Mouse (Mus musculus) cerebellum, postnatal 10 days (tissue): ENCODE data around the gene Prdm16.

Source experiments
- DNase-seq, 2 experiments: peaks; one replicate each; pipeline ENCODE4 v3.0.0; 2021; ENCODE audit warnings: mixed read lengths in 2 of 2

Prdm16 gene

DNA sequence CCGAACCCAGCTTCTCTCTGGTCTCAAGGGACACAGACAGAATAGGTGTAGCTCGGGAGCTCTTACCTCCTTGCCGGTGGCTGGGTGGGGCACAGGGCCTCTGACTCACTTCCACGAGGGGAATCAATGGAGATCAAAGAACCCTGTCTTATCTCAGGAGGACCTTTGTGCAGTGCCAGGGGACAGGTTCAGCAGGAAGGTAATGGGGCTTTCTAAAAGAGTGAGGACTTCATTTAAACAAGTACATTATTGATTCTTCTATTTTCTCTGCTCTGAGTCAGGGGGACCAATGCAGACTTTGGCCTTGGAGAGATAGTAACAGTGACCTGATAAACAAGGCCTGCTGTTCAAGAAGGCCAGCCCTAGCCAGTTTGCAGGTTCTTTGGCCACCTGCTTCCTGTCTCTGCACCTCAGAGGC lies 218.3 kb downstream of the Prdm16 start:
- DNase-seq: no peak

DNA sequence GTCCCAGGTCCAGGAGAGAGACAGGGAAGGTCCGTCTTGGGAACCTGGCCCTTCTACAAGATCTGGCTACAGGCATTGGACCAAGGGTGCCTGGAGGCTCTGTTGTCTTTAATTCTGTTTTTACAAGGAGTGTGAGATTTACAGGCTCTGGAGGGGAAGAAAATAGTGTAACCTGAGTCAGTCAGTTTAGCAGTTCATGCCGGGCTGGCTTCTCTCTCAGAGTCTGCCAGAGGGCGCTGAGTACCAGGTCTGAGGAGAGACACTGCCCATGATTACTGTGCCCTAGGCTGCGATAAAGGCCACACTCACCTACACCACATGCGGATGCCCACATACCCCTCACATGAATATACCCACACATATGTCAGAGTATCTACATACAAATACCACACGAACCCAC lies 219.9 kb downstream of the Prdm16 start:
- no peak for DNase-seq

DNA sequence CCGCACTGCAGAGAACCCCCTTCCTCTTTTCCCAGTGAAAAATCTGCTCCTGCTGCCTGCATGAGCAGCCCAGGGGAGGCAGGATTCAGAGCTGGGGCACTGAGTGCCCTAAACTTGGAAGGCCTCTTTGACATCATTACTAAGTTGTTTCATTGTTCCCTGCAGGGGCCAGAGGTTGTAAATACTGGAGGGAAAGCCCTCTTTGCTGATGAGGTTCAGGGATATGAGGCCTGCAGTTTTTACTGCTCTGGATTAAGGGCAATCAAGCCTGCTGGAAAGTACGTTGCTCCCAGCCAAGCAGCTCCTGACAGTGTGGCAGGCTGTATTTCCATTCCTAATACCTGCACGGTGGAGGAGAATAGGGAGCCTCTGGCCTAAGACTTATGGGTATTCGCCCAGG lies 221.8 kb downstream of the Prdm16 start:
- DNase-seq: no peak

DNA sequence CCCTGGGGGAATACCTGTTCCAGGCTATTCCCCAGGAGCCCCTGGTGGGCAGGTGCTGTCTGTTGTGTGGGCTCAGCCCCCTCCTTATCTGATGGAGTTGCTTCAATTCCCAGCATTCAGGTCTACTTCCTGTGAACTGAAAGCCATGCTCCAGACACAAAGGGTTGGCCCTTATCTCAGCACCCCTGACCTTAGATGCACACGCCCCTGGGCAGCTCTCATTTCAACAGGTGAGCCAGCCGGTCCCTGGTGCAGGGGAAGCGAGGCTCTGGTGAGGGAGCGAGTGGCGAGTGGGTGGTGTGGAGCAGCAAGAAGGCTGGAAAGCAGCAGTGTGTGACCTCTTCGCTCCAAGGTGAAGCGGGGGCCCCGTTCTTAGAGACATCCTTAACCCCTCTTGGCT lies 226.1 kb downstream of the Prdm16 start:
- no peak for DNase-seq

DNA sequence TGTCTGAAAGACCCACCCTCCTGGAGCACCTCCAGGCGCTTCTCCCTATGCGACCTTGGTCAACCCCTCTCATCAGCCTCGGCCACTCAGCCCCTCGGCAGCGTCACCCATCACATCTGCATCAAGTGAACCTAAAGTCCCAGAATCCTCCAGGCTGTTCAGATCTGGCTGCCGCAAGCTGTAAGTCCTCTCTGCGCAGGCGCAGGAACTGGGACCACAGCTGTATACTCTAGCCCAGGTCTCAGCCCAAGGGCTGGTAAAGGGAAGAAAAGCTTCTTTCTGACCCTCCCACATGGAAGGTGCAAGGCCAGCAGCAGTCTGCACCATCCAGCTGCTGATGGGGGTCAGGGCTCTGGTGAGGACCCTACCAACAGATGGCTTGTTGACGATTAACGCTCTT lies 226.8 kb downstream of the Prdm16 start:
- no peak for DNase-seq

DNA sequence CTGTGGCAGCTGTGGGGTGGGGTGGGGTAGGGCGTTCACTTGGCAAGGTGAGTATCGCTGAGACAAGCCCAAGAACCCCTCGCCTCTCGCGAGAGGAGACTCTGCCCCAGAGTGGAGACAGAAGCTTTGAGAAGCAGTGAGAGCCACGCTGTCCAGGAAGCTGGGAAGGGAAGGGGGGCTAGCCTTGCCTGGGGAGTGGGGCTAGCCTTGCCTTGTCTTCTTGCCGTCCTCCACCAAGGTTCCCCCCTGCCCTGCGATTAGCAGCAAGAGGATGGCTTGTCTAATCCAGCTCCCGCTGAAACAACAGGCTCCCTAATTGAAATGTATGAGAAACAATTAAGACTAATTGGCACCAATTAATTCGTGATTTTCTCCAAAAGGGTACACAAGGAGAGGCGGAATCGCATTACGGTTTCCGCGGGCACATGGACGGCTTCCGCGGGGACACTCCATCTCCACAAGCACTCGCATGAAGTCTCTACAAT lies 227.4 kb downstream of the Prdm16 start:
- no peak for DNase-seq

DNA sequence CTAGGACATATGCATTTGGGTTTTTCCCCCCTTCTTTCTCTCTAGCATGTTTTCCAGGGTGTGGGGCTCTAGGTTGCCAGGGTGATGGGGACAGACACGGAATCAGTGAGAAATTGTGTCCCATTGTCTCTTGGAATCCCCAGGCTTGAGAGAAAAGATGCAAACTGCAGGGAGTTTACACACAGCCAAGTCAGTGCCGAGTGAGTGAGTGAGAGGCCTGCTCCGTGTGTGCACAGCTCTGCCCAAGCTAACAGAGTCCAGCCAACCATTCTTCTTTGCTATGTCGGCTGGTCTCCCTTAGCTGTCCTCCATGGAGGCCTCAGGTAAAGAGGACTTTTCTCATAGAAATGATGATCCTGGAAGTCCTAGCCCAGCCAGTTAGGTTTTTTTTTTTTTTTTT lies 233.7 kb downstream of the Prdm16 start:
- peak; percentile 44 to 55 for DNase-seq

DNA sequence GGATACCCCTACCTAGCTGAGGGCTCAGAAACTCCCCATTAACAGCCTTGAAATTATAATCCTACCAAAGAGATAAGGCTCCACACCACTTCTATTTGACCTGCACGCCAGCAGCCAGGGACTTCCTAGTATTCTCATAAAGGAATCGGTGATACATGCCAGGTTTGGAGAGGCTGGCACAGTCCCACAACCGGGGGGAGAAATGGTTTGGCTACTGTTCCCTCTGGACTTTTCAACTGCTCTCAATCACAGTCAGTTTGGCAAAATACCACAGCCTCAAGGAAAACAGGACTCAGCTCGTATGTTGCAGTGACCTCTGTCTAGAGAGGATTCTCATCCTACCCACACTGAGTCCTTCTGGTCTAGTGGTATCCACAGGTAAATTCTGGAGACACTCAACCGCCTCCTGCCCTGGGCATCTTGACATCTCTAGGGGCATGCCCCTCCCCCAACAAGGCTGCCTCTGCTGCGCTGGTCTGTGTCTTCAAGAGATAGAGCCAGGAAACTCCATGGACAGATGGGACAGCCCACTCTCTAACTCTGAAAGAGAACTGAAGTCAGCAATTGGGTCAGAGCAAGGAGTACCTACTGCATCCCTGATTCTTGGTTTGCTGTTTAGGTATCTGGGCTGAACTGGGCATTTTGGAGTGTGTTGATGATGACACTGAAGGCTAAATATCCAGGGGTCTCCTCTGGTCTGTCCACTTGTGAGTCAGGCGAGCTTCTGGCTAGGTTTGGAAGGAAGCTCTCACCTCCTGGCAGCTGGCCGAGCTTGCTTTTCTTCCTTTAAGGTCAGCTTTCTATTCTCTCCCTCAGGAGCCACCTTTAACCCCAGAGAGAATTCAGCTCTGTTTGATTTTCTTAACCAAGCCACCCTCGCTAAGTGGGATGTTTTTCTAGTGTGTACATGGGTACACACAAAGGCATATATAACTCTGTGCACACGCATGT lies 234.4 kb downstream of the Prdm16 start:
- DNase-seq: peak; percentile 69 to 74

DNA sequence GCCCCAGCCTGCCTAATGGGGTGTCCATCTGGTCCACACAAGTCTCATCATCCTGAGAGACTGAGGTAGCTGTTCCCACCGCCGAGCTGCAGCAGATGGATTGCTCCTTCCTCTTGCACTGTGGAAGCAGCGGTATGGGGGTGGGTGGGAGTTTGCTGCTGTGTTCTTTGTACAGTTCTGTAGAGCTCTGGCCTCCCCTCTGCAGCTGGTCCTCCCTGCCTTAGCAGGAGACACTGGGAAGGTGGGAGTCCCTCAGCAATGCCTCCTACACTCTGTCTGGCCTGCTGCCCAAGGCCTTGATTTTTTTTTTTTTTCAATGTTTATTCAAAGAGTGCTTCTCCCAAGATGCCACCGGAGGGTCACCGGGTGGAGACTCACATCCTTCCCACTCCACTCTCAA lies 235.3 kb downstream of the Prdm16 start:
- DNase-seq: no peak

DNA sequence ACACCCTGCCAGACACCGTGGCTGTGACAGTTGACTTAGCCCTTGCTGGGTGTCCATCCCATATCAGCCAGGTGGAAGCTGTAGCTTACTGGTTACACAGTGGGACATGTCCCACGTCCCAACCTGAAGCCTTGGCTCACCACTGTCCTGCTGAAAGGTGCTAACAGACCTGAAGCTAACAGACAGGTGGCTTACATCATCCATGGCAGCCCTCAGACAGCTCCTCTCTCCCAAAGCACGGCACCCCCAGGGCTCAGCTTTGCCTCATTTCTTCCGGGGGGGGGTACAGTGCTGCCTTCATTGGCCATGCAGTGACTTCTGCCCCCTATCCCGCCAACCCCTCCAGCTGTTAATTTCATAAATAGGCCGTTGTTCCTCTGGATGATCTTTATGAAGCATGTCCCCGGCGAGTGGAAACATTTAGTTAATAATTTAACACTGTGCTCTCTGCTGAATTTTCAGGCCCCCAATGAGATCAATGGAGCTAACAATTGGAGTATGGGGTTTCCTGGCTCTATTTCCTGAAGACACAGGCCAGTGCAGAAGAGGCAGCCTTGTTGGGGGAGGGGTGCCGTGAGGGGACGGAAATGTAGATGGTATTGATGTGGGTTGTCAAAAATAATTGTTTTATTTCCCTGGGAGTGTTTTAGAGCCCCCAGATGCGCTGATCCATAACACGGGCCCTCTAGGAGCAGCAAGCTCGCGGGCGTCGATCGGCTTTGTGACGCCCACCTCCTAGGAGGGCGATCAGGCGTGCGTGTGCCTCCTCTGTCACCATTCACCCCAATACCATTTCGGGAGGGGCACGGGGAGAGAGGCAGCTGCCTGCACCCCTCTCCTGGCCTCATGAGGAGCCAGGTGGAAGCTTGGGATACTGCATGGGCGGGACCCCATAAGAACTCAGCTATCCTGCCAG lies 236.2 kb downstream of the Prdm16 start:
- no peak for DNase-seq

DNA sequence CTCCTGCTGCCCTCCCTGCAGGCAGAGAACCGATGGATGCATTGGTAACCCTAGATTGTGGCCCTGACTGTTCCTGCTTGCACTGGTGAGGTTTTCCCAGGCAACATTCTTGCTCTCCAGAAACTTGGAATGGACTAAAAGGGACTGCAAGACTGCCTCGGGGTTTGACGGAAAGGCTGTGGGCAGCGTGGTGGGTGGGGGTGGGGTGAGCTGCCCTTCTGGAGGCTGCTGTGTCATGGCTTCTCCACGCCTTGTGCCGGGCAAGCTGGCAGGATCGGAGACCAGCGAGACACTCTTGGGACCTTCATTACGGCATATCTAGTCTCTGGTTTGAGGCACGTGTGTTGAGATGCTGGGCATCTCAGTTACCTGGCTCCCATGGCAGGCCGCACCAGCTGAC lies 237.0 kb downstream of the Prdm16 start:
- DNase-seq: no peak

DNA sequence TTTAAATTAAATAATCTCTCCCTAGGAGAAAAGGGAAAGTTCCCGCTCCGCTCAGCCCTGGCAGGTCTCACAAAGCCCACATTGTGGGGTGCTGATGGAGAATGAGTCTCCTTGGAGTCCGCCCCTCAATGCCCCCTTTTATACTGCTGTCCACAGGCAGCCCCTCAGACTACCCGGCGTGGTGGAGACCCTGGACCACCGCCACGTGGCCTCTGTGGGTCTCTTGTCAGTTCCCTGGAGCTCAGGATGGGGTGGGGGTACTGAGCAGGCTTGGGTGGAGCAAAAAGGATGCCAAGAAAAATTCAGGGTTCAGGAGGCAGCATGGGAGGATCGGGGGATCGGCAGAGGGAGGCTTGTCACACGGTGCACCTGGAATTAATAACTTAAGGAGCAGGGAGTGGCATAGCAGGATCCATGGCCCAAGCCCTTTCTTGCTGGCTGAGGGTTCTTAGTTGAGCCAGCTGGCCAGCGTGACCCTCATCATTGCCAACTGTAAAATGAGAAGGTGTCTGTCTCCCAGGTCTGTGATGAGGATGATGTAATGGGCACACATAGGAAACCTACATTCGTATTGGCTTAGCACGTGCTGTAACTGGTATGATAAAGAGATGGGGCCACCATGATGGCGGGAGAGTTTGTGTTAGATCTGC lies 239.9 kb downstream of the Prdm16 start:
- peak in 1 of 2 experiments; percentile 54 for DNase-seq

DNA sequence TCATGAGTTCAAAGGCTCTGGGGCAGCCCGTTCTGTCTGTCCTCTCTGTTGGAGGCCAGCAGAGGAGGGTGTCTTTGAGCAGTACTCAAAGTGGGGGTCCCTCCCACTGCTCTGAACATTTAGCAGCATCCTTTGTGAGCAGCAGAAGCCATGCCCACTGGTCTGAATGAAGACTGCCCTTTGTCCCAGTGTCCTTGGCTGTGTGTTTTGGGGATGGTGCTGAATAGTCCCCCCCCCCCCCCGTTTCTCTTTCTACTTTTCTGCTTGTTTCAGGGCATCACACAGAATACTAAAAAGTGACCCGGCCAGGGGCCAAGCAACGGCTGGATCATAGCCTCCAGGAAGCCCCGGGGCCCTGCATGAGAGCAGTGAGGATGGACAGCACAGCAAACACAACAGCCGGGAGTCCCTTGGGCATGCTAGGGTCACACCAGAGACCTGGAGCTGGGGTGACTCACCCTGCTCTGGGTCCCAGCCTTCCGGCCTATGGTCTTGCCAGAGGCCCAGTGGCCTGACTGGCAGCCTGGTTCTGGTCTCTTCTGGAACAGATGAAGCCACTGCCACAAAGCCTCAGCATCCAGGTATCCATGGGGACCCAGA lies 242.4 kb downstream of the Prdm16 start:
- peak in 1 of 2 experiments; percentile 44 for DNase-seq

DNA sequence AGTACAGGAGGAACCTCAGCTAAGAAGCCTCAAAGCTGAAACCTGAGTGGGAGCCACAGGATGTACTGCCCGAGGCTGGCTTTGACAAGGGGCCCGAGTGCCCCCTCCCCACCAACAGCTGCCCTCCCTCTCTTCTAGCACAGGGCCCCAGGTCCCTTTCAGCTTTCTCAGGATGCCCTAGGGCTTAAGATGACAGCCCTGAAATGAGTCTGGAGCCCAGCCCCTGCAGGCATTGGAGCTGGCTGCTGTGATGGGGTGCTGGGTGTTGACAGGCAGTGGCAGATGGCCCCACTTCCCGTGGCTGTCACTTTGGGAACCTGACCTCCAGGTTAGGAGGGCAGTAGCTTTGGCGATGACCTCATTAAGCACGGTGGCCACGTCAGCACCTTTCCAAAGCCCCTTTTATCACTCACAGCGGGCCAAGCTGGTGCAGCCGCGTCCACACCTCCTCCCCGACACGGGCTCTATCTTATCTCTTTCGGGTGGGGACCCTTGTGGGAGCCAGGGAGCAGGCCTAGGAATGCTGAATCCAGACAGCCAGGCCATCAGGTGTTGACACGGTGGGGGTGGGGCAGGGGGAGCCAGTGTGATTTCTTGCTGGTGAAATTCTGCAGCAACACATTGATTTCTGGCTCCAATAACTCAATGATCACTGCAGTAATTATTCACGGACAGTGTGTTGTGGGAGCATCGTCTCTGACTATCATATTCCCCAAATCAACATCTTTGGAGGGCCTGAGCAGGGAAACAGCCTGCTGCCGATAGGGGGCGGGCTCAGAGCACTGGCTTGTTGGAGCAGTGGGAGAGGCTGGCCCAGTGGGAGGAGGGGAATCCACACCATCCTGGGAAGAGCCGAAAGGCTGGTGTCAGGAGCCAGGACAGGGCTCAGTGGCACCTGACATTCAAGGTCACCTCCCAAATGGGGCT lies 243.2 kb downstream of the Prdm16 start:
- peak; percentile 73 for DNase-seq

DNA sequence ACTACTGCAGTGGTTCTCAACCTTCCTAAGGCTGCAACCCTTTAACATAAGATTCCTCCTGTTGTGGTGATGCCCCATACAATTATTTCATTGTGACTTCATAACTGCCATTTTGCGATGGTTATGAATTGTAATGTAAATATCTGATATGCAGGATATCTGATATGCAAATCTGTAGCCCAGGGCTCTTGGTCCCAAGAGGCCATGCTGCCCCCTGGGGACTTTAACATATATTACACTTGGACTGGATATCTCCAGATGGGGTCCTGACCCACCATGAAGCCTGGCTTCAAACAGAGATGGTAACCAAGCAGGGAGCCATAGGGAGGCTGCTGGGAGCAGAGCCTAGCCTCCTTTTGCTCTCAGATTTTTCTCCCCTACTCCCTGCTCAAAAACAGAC lies 244.0 kb downstream of the Prdm16 start:
- DNase-seq: no peak

DNA sequence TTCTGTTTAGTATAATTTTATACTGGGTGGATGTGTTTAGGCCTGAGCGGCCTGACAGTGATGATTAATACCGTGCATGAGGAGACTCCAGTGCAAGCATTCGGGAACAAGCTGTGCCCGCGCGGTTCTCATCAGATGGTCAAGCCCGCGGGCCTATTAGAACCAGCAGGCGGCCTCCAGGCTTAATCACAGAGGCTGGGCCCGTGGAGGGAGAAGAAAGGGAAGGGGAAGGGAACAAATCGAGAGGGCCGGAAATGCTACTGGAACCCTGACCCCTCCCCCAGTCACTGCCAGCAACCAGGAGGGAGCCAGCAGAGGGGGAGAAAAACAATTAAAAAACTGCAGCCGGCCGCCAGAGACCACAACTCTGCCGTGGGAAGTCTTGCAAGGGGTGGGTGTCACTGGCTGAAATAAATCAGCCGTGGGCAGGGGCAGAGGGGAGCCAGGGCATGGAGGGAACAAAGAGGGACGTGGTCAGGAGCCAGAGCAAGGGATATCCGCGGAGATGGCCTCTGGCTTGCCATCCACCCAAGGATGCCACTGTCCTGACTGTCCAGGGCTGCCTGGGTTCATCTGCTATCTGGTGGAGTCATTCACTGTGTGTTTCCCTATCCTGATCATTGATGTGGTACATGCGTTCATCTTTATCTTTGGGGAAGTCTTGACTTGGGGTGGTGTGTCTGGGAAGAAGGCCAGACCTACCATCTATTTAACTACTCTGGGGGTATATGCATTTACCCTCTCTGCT lies 246.2 kb downstream of the Prdm16 start:
- DNase-seq: peak; percentile 46 to 69

DNA sequence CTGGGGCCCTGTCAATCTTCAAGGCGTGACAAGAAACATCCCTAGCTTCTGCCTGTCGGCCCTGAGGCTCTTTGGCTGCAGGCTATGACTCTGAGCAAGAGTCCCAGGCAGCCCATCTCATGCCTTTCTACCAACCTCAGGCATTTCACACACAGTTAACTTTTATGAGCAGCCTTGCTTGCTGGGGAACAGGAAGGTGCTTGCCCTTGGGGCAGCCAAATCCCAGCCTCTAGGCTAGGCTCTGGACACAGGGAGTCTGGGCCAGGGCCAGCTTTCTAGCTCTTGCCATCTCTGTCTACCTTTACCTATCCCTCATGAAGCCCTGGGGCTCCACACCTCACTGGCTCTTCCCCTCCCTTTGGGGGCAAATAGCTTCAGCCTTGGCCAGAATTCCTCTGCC lies 247.0 kb downstream of the Prdm16 start:
- DNase-seq: no peak

DNA sequence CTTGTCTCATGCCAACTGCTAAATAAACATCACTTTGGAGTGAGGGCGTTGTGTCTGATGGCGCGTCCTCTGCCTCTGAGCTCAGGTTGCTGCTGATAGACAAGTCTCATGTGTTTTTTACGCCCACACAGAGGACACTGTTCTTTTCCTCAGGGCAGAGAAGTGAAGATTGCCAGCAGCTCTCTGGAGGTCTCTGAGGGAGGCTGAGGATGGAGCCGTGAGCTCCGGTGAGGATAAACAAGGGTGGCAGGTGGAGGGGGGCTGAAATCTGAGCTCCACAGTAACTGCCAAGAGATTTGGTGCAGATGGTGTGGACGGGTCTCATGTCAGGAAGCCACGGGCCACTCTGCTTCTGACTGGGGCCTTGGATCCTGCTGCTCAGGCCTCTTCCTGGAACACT lies 249.9 kb downstream of the Prdm16 start:
- DNase-seq: peak in 1 of 2 experiments; percentile 40

DNA sequence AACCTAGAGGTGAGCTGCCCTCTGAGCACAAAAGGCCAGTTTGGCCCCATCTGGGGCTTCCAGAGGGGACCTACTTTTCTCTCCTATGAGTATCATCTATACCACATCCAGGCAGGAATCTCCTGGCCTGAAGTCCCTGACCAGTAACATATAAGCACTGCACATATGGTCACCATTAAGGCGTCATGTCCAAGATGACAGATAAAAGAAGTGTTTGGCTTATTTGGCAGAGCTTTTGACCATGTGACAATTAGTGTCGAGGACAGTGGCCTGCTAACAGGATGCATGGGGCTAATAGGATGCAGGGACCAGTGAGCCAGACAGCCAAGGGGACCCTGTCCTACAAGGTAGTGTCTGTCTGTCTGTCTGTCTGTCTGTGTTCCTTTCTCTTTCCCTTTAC lies 250.8 kb downstream of the Prdm16 start:
- DNase-seq: no peak

DNA sequence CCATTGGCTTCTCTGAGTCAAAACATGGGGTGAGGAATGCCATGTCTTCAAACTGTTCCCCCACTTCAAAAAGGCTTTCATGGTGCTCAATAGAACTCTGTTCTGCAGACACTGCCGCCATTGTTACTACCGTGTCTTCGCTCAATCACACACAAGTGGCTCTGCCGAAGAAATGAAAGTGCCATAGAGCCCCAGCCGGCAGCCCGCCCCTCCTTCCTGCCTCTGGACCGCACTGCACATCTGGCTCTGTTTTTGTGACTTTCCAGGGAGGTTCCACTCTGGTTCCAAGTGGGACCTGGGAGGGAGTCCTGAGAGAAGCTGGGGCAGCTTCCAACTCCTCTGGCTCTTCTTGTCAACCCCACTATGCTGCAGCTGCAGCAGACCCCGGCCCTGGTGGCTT lies 251.5 kb downstream of the Prdm16 start:
- DNase-seq: peak in 1 of 2 experiments; percentile 16

DNA sequence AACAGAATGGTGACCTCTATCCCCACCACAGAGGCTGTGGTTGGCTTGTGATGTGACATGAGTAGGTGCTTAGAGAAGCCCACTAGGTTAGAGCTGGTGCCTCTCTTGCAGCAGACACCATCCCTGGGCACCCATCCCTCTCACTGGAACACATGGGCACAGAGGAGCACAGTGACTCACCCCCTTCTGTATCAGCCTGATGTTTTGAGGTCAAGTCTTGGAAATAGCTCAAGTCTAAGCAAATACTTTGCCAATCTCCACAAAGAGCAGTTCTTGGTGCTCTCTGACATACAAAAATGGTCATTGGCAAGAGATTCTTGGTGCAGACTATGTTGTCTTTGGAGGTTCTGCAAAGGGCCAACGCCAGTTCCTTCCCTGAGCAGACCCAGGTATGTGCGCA lies 257.8 kb downstream of the Prdm16 start:
- DNase-seq: no peak
